Mouse (Mus musculus) heart, adult 18-20 months (tissue): Measurements from ENCODE around the gene G6pc3. TPM values are rescaled to one million over a fixed set of nuclear protein-coding genes. Genes with fewer than 3 reads are reported as not detected.

ENCODE experiments used
- DNase-seq, 2 experiments: peaks; one replicate each; pipeline ENCODE4 v3.0.0; 2021 to 2022; ENCODE audit warnings: mixed read lengths in 1 of 2
- total RNA-seq, 2 experiments: library from RNA; stranded (reverse); gene quantifications; 2 replicates each; pipeline ENCODE4 v1.2.3; 2021

Gene G6pc3
- total RNA-seq, 2 experiments from 2014 or later: 54.5 to 56.6 TPM

DNA sequence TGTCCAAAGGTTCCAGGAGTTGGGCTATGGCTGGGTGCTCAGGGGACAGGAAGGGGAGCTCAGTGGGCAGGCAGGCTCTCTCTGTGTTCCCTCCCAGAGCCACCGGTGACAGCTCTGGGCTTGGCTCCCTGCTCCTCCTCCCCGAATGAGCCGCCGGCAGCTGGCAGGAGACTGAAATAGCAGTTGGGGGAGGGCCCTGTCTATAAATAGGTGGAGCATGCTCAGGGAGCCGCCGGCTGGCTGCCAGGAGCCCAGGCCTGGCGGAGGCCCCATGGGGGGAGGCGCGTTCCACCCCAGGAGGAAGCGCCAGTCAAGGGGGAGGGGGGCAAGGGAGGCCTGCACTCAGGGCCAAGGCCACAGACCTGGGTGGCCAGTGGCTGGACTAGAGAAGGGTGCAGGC, 29.4 kb downstream of the G6pc3 start:
- DNase-seq: peak; percentile 96 to 98

GRCm38 (mm10) chr11:102219247-102219993, 30.0 kb downstream of the G6pc3 start:
- no peak for DNase-seq

DNA sequence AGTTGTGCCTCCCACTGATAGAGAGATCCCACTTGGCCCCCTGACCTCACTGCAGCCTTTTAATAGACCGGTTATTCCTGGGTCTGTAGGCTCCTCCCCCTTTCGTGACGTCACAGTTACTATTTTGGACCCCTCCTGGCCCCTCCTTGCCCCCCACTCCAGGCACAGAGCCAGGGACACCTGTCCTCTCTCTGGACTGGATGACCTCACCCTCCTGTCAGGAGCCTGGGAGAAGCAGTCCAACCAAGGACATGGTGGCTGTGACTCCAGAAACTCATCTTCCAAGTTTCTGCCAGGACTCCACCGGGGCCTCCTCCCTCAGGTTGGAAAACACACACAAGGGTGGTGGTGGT, 30.6 kb downstream of the G6pc3 start:
- peak; percentile 91 to 92 for DNase-seq

DNA sequence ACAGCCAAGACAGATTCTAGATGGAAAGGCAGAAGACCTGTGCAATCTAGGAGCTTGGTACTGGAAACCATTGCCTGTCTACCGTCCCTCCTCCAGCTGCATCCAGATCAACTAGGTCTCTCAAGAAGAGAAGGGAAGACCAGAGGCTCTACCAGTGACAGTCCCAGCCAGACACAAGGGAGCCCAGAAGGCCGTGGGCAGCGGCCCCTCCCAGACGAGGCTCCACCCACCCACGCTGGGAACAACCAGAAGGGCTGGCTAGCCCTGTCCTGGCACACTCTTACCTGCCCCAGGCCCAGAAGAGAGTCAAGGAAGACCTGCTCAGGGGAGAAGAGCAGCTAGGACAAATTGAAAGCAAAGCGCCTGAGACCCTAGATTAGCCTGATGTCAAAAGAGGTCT, 31.0 kb downstream of the G6pc3 start:
- peak in 1 of 2 experiments; percentile 48 for DNase-seq

GRCm38 (mm10) chr11:102221243-102221953, 32.0 kb downstream of the G6pc3 start:
- DNase-seq: peak in 1 of 2 experiments; percentile 20

- DNase-seq: no peak
Measured at GRCm38 (mm10) chr11:102221954-102222351, 32.5 kb downstream of the G6pc3 start.

DNA sequence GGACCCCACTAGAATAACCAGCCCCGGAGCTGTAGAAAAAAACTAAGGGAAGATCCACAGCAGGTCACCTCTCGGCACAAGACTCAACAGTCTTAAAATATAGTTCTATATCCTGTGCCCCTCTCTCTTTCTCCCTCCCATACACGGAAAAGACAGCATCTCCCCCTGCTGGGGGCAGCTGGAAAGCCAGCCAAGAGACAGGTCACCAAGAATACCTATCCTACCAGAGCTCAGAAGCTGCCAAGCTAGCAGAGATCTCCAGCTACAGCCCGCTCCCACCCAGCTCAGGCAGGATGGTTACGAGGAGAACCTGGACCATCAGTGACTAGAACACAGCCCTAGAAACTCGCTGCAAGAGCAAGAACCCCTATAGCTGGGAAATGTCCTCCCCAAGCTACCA, 33.7 kb downstream of the G6pc3 start:
- peak in 1 of 2 experiments; percentile 65 for DNase-seq

DNA sequence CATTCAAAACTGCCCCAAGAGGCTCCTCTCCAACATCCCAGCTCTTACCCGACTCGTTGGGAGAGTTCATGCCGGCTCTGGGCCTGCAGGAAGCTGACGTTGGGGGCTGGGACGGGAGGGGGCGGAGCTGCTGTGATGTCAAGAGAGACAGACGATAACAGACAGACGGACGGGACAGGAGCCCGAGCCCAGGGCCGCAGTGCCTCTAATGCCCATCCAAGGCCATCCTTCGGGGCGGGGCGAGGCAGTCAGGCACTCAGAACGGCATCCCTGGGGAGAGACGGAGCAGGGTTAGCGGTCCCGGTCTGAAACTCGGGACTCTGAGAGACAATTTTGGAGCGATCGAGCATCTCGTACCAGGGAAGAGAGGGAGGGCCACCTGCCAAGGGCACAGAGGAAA, 35.3 kb downstream of the G6pc3 start:
- DNase-seq: peak; percentile 67 to 78

GRCm38 (mm10) chr11:102225221-102225620, 35.8 kb downstream of the G6pc3 start:
- DNase-seq: peak in 1 of 2 experiments; percentile 15

DNA sequence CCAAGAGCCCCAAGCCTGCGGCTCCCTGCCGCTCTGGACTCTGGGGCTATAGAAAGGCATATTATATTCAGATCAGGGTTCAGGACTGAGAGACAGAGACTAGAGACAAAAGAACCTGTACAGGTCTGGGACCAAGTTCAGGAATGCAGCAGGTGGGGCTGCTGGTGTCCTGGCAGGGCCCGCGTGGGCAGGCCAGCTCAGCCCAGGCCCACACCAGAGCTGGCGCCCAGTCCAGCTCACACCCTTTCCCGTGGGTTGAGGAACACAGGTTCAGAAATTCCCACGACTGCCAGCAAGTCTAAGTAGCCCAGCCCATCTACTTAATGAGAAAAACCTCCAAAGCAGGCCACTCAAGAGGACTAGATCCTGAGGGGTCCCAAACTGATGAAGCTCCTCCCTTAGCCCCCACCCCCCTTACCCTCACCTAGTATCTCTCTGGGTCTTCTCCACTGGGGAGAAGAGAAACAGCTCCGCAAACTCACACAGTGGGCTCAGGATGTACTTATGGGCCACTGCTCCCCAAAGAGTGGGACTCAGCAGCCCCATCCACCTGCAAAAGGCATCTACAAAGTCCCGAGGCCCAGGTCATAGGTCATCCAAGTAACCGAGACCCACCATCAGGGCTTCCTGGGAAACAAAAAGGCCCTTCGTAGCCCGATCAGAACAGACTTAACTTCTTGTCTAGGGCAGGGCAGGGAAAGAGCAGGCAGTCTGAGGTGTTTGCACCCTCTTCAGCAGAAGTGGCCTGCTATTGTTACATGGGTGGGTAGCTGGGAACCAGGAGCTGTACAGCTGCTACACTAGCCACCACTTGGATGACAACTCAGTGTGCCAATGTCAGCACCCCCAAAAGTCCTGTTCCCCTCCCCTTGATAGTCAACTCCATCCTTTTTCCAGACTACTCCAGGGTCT, 36.9 kb downstream of the G6pc3 start:
- DNase-seq: peak in 1 of 2 experiments; percentile 15

DNA sequence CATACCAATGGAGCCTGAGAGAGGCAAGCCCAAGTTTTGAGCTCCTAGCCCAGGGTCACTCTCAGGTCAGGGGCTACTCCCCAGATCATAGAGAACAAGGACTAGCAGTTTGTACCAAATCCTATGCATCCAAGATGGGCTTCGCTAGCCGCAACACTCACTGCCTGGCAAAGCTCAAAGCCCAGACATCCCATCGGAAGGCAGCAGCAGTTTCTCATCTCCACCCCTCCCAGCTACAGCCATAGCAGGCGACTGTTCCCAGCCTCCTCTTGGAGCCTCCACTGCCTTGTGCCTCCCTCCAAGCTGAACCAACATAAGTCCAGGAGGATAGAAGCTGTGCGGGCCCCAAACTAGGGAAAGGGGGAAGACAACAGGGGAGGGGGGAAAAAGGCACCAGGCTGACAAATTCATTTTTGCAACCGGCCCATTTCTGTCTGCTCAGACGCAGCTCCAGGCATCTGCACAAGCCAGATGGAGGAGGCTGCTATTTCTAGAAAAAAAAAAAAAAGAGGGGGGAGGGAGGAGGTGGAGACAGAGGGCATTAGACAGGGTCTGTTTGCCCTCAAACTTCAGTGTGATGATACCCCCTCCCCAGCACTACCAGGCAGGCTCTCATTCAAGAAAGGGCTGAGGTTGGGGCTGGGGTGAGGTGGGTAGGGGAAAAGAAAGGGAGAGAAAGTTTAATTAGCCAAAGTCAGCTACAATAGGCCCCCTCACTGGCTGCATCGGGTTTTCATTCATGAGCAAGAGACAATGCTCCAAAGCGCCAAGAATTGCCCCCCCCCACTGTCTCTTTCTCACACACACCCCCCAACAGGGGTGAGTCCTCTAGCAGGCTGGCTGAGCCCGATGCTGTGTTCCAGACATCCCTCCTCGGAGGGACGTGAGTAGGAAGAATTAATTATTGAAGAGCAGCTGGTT, 38.1 kb downstream of the G6pc3 start:
- DNase-seq: no peak

DNA sequence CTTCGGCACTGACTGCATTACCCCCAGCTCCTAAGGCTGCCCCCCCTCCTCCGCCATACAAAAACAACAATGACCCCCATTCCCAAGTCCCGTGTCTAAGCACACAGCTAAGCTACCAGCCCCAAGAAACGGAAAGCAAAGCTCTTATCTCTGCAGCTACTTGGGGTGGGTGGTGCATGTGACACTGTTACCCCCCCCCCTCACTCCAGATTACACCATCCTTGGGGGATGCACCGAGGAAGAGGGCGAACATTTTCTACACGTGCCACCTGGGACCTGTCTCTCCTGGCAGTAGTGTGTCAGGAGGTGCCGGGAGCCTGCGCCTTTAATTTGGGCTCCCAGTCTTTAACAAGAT, 38.7 kb downstream of the G6pc3 start:
- no peak for DNase-seq

DNA sequence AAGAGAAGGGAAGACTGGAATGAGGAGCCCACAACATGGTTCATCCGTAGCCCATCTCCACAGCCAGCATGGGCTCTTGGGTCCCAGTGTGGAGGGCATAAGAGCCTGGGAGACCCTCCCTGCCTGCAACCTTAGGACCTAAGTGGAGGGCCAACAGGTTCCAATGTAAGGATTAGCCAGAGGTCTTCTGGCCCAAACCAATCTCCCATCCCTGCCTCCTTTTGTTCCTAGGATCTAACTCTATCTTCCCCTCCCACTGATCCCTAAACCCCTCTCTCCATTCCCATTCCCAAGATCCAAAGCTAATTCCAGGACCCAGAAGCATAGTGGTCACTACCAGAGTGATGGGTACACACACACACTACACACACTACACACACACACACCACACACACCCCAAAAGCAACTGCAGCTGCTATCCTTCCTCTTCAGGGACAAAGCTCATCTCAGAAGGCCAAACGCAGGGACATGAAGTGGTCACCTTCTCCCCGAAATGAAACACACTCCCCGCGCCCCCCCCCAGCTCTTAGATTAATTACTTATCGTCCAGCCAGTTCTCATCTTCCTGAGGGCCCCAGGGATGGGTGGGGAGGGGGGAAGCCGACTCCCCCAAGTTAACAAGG, 39.3 kb downstream of the G6pc3 start:
- no peak for DNase-seq

GRCm38 (mm10) chr11:102229331-102229953, 40.0 kb downstream of the G6pc3 start:
- peak in 1 of 2 experiments; percentile 65 for DNase-seq

GRCm38 (mm10) chr11:102230006-102230741, 40.8 kb downstream of the G6pc3 start, which contains the start of gene Hdac5:
TSS of gene Hdac5 (minus strand) at chr11:102230166.
- peak; percentile 99 to 100 for DNase-seq

GRCm38 (mm10) chr11:102236022-102236421, 46.6 kb downstream of the G6pc3 start:
- no peak for DNase-seq

- DNase-seq: no peak
Measured at GRCm38 (mm10) chr11:102240636-102241035, 51.2 kb downstream of the G6pc3 start.

DNA sequence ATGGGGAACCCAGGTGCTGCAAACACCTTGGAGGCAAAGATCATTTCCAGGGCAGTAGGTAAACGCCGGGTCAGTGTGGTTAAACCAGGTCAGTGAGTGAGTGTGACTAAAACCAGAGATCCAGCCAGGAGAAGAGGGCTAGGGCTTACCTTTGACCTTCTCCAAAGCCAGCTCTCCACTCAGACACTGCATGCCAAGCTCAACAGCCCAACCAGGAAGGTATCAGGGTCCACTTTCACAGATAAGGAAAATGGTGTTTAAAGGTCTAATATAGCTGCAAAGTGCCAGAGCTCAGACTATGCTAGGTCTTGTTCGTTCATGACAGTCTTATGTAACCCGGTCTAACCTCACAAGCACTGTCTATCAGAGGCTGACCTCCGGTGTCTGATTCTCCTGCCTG, 51.8 kb downstream of the G6pc3 start:
- no peak for DNase-seq

GRCm38 (mm10) chr11:102241874-102242273, 52.5 kb downstream of the G6pc3 start:
- no peak for DNase-seq
